Mouse (Mus musculus): ENCODE results near the gene Tnfrsf23. TPM values are rescaled to one million over a fixed set of nuclear protein-coding genes. Genes with fewer than 3 reads are reported as not detected.

Gene Tnfrsf23
- 1.4 and 1.9 TPM in 2 replicates for polyA plus RNA-seq (2012; rRNA removed)

GRCm38 (mm10) chr7:143685359-143686067 is at the start of gene Tnfrsf23:
Gene Tnfrsf23 (minus strand): TSS chr7:143685872.

GRCm38 (mm10) chr7:143649034-143649768 is 36.5 kb downstream of the Tnfrsf23 start, which contains the start of gene Tnfrsf22:
Gene Tnfrsf22 (minus strand): TSS chr7:143649661.

GRCm38 (mm10) chr7:143628540-143628939 is 57.1 kb downstream of the Tnfrsf23 start, which contains the start of gene Tnfrsf26:
Gene Tnfrsf26 (minus strand): TSS chr7:143628722.

Other genes starting within 250 kb of the Tnfrsf23 start
- gene Cdkn1c, start 224.8 kb downstream of the Tnfrsf23 start, polyA plus RNA-seq (2012; rRNA removed): 23.0 and 26.4 TPM in 2 replicates
- gene Slc22a18, start 212.1 kb downstream of the Tnfrsf23 start, polyA plus RNA-seq (2012; rRNA removed): 141 and 164 TPM in 2 replicates
- gene Phlda2, start 182.7 kb downstream of the Tnfrsf23 start, polyA plus RNA-seq (2012; rRNA removed): 15.9 and 25.8 TPM in 2 replicates
- gene Nap1l4, start 136.8 kb downstream of the Tnfrsf23 start, polyA plus RNA-seq (2012; rRNA removed): 17.7 and 19.0 TPM in 2 replicates
- gene Cars, start 85.8 kb downstream of the Tnfrsf23 start, polyA plus RNA-seq (2012; rRNA removed): 9.1 and 10.4 TPM in 2 replicates
- 0.02 and 0.08 TPM in 2 replicates for gene Tnfrsf26, start 57.1 kb downstream of the Tnfrsf23 start, polyA plus RNA-seq (2012; rRNA removed)
- 1.0 and 1.8 TPM in 2 replicates for gene Tnfrsf22, start 36.2 kb downstream of the Tnfrsf23 start, polyA plus RNA-seq (2012; rRNA removed)
- gene Osbpl5, start 71.1 kb upstream of the Tnfrsf23 start, polyA plus RNA-seq (2012; rRNA removed): 35.9 and 37.1 TPM in 2 replicates
- 0.05 TPM in 1 of 2 replicates, not detected in the other for gene Mrgprg, start 81.1 kb upstream of the Tnfrsf23 start, polyA plus RNA-seq (2012; rRNA removed)
- 1.1 and 1.8 TPM in 2 replicates for gene Mrgpre, start 98.6 kb upstream of the Tnfrsf23 start, polyA plus RNA-seq (2012; rRNA removed)
- gene Nadsyn1, start 137.0 kb upstream of the Tnfrsf23 start, polyA plus RNA-seq (2012; rRNA removed): 8.8 TPM in 2 replicates
- gene Dhcr7, start 137.3 kb upstream of the Tnfrsf23 start, polyA plus RNA-seq (2012; rRNA removed): 31.5 and 32.9 TPM in 2 replicates
- gene Gm498, start 181.0 kb upstream of the Tnfrsf23 start, polyA plus RNA-seq (2012; rRNA removed): not detected in 2 replicates